Mouse (Mus musculus) right cerebral cortex, postnatal 4 days (tissue): ENCODE results near the gene Vmn1r115.
"Not testable (repeated sequence)": the region's sequence is repeated elsewhere in the genome, so short reads cannot be mapped to it uniquely, and the experiment has no call there.

Experiments used
- DNase-seq: peaks from one replicate; pipeline ENCODE4 v3.0.0-alpha.2; 2022

Gene Vmn1r115

DNA sequence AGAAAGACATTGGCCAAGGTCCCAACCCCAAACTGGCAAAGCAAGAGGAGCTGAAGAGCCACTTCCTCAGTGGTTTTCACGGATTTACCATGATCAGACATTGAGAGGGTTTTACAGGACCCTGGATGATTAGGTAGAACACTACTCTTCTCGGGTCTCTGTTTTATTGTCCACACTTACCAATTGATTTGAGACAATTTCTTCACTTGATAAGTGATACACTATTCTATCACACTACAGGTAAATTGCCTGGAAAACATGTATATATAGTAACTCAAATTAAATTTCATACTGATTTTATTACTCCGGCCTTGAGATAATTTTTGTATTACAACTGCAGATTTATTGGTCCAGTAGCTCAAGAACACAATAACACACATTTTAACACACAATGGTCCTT lies at the start of gene Vmn1r115:
Gene Vmn1r115, minus strand, starts transcription at position 101 of the 400 bp plus-strand sequence.
- not testable (repeated sequence) for DNase-seq

DNA sequence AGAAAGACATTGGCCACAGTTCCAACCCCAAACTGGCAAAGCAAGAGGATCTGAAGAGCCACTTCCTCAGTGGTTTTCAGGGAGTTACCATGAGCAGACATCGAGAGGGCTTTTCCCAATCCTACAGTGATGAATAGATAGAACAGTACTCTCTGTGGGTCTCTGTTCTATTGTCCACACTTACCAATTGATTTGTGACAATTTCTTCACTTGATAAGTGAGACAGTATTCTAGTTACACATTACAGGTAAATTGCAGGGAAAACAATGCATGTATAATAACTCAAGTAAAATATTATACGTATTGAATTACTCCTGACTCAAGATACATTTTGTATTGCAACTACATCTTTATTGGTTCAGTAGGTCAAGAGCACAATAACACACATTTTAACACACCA lies 39.2 kb upstream of the Vmn1r115 start, which contains the start of gene Vmn1r117:
Gene Vmn1r117, minus strand, starts transcription at position 101 of the 400 bp plus-strand sequence.
- DNase-seq = not testable (repeated sequence)

DNA sequence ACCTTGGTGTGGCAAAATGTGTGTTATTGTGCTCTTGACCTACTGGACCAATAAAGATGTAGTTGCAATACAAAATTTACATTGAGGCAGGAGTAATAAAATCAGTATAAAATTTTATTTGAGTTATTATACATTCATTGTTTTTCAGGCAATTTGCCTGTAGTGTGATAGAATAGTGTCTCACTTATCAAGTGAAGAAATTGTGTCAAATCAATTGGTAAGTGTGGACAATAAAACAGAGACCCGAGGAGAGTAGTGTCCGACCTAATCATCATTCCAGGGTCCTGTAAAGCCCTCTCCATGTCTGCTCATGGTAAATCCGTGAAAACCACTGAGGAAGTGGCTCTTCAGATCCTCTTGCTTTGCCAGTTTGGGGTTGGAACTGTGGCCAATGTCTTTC lies 27.2 kb upstream of the Vmn1r115 start, which contains the start of gene Vmn1r116:
Gene Vmn1r116, plus strand, starts transcription at position 301 of the 400 bp plus-strand sequence.
- DNase-seq = not testable (repeated sequence)

- DNase-seq = not testable (repeated sequence)
Observed at GRCm38 (mm10) chr7:20812086-20812485, 32.7 kb downstream of the Vmn1r115 start, which contains the start of gene Vmn1r114. Gene Vmn1r114 (minus strand): TSS chr7:20812186.
